ENCODE assay signal across 7 mouse cellular contexts in the genomic region with DNA sequence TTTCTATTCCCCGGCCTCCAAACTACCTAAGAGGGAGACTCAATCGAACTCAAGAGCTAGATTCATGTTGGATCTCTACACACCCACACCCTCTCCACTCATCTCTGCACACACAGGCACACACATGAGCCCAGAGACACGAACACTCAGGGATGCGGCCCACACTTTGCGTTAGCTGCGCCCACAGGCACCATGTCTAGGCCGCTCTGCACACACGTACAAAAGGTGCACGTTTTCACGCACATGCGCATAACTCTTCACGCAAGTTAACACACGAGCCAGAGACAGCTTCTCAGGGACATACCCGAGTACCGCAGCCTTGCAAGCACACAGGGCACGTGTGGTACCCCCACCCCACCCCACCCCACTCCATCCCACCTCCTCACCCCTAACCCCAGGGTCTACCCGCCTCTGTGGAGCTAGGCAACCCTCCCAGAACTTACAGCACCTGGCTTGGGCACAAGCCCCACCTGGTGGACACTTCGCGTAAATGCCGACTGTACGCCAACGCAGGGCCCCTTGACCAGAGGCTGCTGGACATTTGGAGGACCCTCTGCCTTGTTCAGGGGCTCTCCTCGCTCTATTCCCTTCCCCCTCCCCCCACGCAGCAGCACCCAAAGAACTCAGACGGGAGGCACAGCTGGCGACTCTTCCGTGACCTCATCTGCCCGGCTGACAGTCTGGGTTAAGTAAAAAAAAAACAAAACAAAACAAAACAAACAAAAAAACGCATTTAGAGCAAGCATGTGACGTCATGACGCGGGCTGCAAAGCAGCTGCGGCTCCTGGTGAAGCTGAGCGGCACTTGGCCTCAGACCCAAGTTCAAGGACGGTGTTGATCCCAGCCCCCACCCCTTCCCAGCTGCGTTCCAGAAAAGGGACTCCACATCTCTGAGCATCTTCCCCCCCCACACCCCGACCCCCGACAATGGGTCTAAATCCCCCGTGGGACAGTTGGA. TPM values are rescaled to one million over a fixed set of nuclear protein-coding genes. Genes with fewer than 3 reads are reported as not detected.
DNase-seq lines count a peak whose midpoint lies in the region; ATAC-seq lines count a peak whose summit lies in the region.

No protein-coding gene starts in this region.

- 0 out of 2 replicates have a peak, but pooled peaks have one; percentile 23 for ATAC-seq in kidney, embryonic 15.5 days (replicated peaks; ENCODE audit: low FRiP score)

- peak overlapping the region; percentile 65 for H3K4me2 ChIP-seq in kidney, embryonic 15.5 days

- H3K27ac ChIP-seq in heart, embryonic 10.5 days = peak overlapping the region; percentile 80
- no peak overlapping the region for H3K27ac ChIP-seq in kidney, embryonic 15.5 days

- peak overlapping the region; percentile 46 for H3K4me3 ChIP-seq in heart, embryonic 10.5 days
- peak overlapping the region; percentile 31 for H3K4me3 ChIP-seq in kidney, embryonic 15.5 days (replicated peaks)

- H3K27me3 ChIP-seq in heart, embryonic 10.5 days (ENCODE audit: insufficient read depth, poor library complexity, severe bottlenecking) = peaks cover under 1% of the 10 kb centered on the region; the same call in 1 of the 2 replicates
- peaks cover 2% of the 10 kb centered on the region; the same call in 1 of the 2 replicates for H3K27me3 ChIP-seq in kidney, embryonic 15.5 days

- H3K9ac ChIP-seq in kidney, embryonic 15.5 days = peak overlapping the region; percentile 29; the same call in 1 of the 2 replicates

- no peaks in the 10 kb centered on the region for H3K36me3 ChIP-seq in heart, embryonic 10.5 days
- no peaks in the 10 kb centered on the region for H3K36me3 ChIP-seq in kidney, embryonic 15.5 days

- peaks cover 60% of the 10 kb centered on the region for H3K4me1 ChIP-seq in heart, embryonic 10.5 days
- peaks cover 50% of the 10 kb centered on the region for H3K4me1 ChIP-seq in kidney, embryonic 15.5 days

- peak; percentile 44 for DNase-seq in CD4-positive helper T cell, adult 2 months (ENCODE audit: low read depth, low spot score)
- peak; percentile 73 for DNase-seq in ZHBTc4 (ENCODE audit: low read depth, low spot score)
- peak; percentile 66 for DNase-seq in embryo, embryonic 11.5 days (ENCODE audit: low read depth, low spot score)
- DNase-seq in heart, embryonic 10.5 days (ENCODE audit: low spot score) = peak; percentile 87
- DNase-seq in lung, postnatal 25 days (ENCODE audit: low spot score) = peak; percentile 43
- DNase-seq in retina, embryonic 14.5 days (ENCODE audit: low spot score) = peak; percentile 91

- 28% methylated on average over 39 of the region's 39 CpGs for WGBS in heart, embryonic 10.5 days
- 23% methylated on average over 39 of the region's 39 CpGs for WGBS in kidney, embryonic 15.5 days

- no peaks in the 10 kb centered on the region for H3K9me3 ChIP-seq in heart, embryonic 10.5 days
- 0 out of 2 replicates have a peak, but pooled peaks cover 5% of the 10 kb centered on the region for H3K9me3 ChIP-seq in kidney, embryonic 15.5 days (replicated peaks)

RNA-seq across cellular contexts. Expression of gene Cux2, which starts 9.4 kb away (rescaled TPM):
- polyA plus RNA-seq in heart, embryonic 10.5 days (2016; fragmentation: Nextera tagmentation; extraction: Ambion mirVana) = 6.6 and 8.0 TPM in 2 replicates
- 8.7 and 9.9 TPM in 2 replicates for polyA plus RNA-seq in kidney, embryonic 15.5 days (2015; fragmentation: Nextera tagmentation; extraction: Ambion mirVana)

RNA-seq across cellular contexts. Expression of gene Myl2, which starts 41.4 kb away (rescaled TPM):
- polyA plus RNA-seq in heart, embryonic 10.5 days (2016; fragmentation: Nextera tagmentation; extraction: Ambion mirVana) = 3,021 and 6,084 TPM in 2 replicates
- polyA plus RNA-seq in kidney, embryonic 15.5 days (2015; fragmentation: Nextera tagmentation; extraction: Ambion mirVana) = 0.78 and 2.3 TPM in 2 replicates

Comparison
In these comparisons a context has a peak if more than half of its experiments do, and no peak if none do; other contexts are left out.
1. RNA of gene Myl2, which starts 41.4 kb away (polyA plus RNA-seq): 3,021 to 6,084 TPM in heart, embryonic 10.5 days; 0.78 to 2.3 TPM in kidney, embryonic 15.5 days; every median in the first group is over 100 times any median in the second.
2. Peak in every context shown above with its lines, with median percentiles within 50 percentile points of each other: DNase-seq.